Mouse (Mus musculus) right cerebral cortex, postnatal 25 days (tissue): ENCODE data around the gene Cntd1.

Source experiments
- DNase-seq: peaks from one replicate; pipeline ENCODE4 v3.0.0; 2022

Gene Cntd1

DNA sequence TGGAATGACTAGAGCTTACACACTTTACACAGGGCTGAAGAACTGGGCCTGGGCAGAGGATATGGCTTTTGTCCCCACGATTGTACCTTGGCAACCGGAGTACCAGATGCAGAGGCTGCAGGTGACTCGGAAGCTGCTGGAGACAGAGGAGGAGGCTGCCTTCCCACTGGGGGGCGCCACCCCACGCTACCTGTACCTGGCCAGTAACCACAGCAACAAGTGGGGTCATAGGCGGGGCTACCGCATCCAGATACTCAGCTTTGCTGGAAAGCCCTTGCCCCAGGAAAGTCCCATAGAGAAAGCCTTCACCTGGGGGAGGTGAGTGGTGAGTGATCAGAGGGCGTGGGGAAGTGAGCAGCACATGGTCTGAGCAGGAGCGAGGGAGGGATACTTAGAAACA is 56.9 kb downstream of the Cntd1 start:
- DNase-seq, result no peak

DNA sequence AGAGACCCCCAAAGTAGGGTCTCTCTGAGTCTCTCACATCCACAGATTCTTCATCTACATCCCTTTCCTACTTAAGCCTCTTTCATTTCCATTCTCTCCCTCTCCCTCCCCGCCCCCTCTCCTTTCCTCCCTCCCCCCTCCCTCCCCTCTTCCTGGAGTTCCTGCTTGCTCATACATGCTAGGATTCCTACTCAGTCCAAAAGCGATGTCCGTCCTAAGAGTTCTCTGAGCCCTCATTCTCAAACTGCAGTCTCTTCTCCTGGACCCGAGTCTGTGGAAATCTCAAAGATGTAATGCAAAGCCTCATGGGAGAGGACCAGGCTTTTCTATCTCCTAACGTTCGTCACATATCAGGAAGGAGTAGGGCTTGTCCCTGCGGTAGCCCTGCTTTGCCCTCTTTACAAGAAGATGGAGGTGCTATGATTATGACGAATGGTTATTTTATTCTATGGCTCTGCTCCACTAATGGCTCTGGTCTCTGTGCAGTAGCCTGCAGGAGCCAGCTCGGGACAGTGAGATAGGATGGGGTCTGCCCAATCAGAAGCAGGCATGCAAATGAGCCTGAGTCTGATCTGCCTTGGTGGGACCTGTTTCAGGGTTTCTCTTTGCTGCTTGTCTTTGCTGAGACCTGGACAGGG is 59.4 kb downstream of the Cntd1 start:
- DNase-seq, result no peak
